Mouse (Mus musculus): ENCODE data around the gene Tmem221. TPM values are rescaled to one million over a fixed set of nuclear protein-coding genes. Genes with fewer than 3 reads are reported as not detected.
"Not testable (repeated sequence)": the region's sequence is repeated elsewhere in the genome, so short reads cannot be mapped to it uniquely, and the experiment has no call there.

The Tmem221 gene
- total RNA-seq, 2 experiments from 2014 or later: not detected

GRCm38 (mm10) chr8:71558958-71559690, 453 bp upstream of the Tmem221 start:
- intact Hi-C loops (cut with DNase I): no loop called here
- no peak for DNase-seq (ENCODE audit: low spot score in 2 of 2)

GRCm38 (mm10) chr8:71554644-71555043, 4.0 kb downstream of the Tmem221 start:
- intact Hi-C loops (cut with DNase I): no loop called here
- no peak for DNase-seq (ENCODE audit: low spot score in 2 of 2)

- DNase-seq (ENCODE audit: low spot score in 2 of 2): no peak
- intact Hi-C loops (cut with DNase I): no loop called here
These were observed 4.7 kb downstream of the Tmem221 start for GRCm38 (mm10) chr8:71554001-71554400.

- intact Hi-C loops (cut with DNase I): no loop called here
- no peak for DNase-seq (ENCODE audit: low spot score in 2 of 2)
These were observed 5.9 kb downstream of the Tmem221 start for GRCm38 (mm10) chr8:71552770-71553169.

- intact Hi-C loops (cut with DNase I): no loop called here
- no peak for DNase-seq (ENCODE audit: low spot score in 2 of 2)
These were observed 7.9 kb downstream of the Tmem221 start for GRCm38 (mm10) chr8:71550754-71551153.

- intact Hi-C loops (cut with DNase I): no loop called here
These were observed 11.1 kb downstream of the Tmem221 start for GRCm38 (mm10) chr8:71547590-71547989.

GRCm38 (mm10) chr8:71545053-71545452, 13.6 kb downstream of the Tmem221 start:
- DNase-seq (ENCODE audit: low spot score in 2 of 2): no peak
- intact Hi-C loops (cut with DNase I): no loop called here

More at GRCm38 (mm10) chr8:71547590-71547989, 11.1 kb downstream of the Tmem221 start:
- DNase-seq (ENCODE audit: low spot score in 2 of 2): no peak

- intact Hi-C loops (cut with DNase I): loop anchor here (5.0 kb wide), 1 partner anchor 81 kb away; the partner anchor contains the start of genes Abhd8 and Mrpl34
These were observed 14.9 kb downstream of the Tmem221 start for GRCm38 (mm10) chr8:71543755-71544154.

GRCm38 (mm10) chr8:71542632-71543343, 15.9 kb downstream of the Tmem221 start, which contains the start of gene Mvb12a:
Gene Mvb12a (plus strand): TSS chr8:71542922.
- intact Hi-C loops (cut with DNase I): loop anchor here (5.0 kb wide), 1 partner anchor 80 kb away; the partner anchor contains the start of genes Abhd8 and Mrpl34
- peak; percentile 95 to 97 for DNase-seq (ENCODE audit: low spot score in 2 of 2)

More at GRCm38 (mm10) chr8:71543755-71544154, 14.9 kb downstream of the Tmem221 start:
- no peak for DNase-seq (ENCODE audit: low spot score in 2 of 2)

GRCm38 (mm10) chr8:71537028-71537867, 21.4 kb downstream of the Tmem221 start, which contains the start of gene Bst2:
Gene Bst2 (minus strand): TSS chr8:71537456.
- peak in 1 of 2 experiments; percentile 32 for DNase-seq (ENCODE audit: low spot score in 2 of 2)
- intact Hi-C loops (cut with DNase I): no loop called here

- DNase-seq (ENCODE audit: low spot score in 2 of 2): peak in 1 of 2 experiments; percentile 16
- intact Hi-C loops (cut with DNase I): no loop called here
These were observed 23.0 kb downstream of the Tmem221 start for GRCm38 (mm10) chr8:71535663-71536062.

GRCm38 (mm10) chr8:71534263-71534810, 24.3 kb downstream of the Tmem221 start:
- no peak for DNase-seq (ENCODE audit: low spot score in 2 of 2)
- intact Hi-C loops (cut with DNase I): loop anchor here (5.0 kb wide), 1 partner anchor 37 kb away; no protein-coding TSS in a partner anchor

- not testable (repeated sequence) for DNase-seq (ENCODE audit: low spot score in 2 of 2)
- intact Hi-C loops (cut with DNase I): loop anchor here (5.0 kb wide), 1 partner anchor 34 kb away; no protein-coding TSS in a partner anchor
These were observed 27.8 kb downstream of the Tmem221 start for GRCm38 (mm10) chr8:71530735-71531467.

- DNase-seq (ENCODE audit: low spot score in 2 of 2): no peak
- intact Hi-C loops (cut with DNase I): no loop called here
These were observed 30.2 kb downstream of the Tmem221 start for GRCm38 (mm10) chr8:71528362-71529073.

- intact Hi-C loops (cut with DNase I): no loop called here
- no peak for DNase-seq (ENCODE audit: low spot score in 2 of 2)
These were observed 31.4 kb downstream of the Tmem221 start for GRCm38 (mm10) chr8:71527162-71527870.

GRCm38 (mm10) chr8:71526272-71526671, 32.4 kb downstream of the Tmem221 start:
- intact Hi-C loops (cut with DNase I): no loop called here
- DNase-seq (ENCODE audit: low spot score in 2 of 2): no peak
